Mouse (Mus musculus) kidney, postnatal 0 days (tissue): ENCODE measurements at regions not wholly inside any gene's neighbourhood (a gene's known extent, or its start where the extent isn't known, plus 50 kb on each side); places are given as distances from the start of the nearest gene placed in this dataset.

Experiments used
- ATAC-seq: fragments of 200-750 bp; cut with Nextera tagmentation; replicated peaks from 2 replicates; pipeline ENCODE4 v1.8.0; 2017; ENCODE audit warnings: low read depth, moderate number of reproducible peaks, moderate TSS enrichment, moderate library complexity; ENCODE audit not compliant: low FRiP score
- DNase-seq: peaks from one replicate; pipeline ENCODE4 v3.0.0-alpha.2; 2016; ENCODE audit warnings: low spot score
- H3K27ac ChIP-seq: fragments of 300-500 bp; sonication (generic); 2 replicates; pipeline ENCODE4 v1.5.1; 2014; ENCODE audit warnings: mild to moderate bottlenecking
- H3K27me3 ChIP-seq: fragments of 300-500 bp; sonication (generic); 2 replicates; pipeline ENCODE4 v1.6.1; 2014; ENCODE audit warnings: low read length, mixed read lengths; ENCODE audit not compliant: insufficient read depth
- H3K36me3 ChIP-seq: fragments of 300-500 bp; sonication (generic); 2 replicates; pipeline ENCODE4 v1.6.1; 2014; ENCODE audit warnings: low read length, mixed read lengths; ENCODE audit not compliant: insufficient read depth
- H3K4me1 ChIP-seq: fragments of 300-500 bp; sonication (generic); replicated peaks from 2 replicates; pipeline ENCODE4 v1.6.1; 2014; ENCODE audit warnings: antibody characterized with exemption, low read length, mixed read lengths; ENCODE audit not compliant: insufficient read depth
- H3K4me2 ChIP-seq: fragments of 300-500 bp; sonication (generic); 2 replicates; pipeline ENCODE4 v1.6.1; 2014; ENCODE audit warnings: mild to moderate bottlenecking, low read length, moderate library complexity, mixed read lengths
- H3K4me3 ChIP-seq: fragments of 300-500 bp; sonication (generic); replicated peaks from 2 replicates; pipeline ENCODE4 v1.5.1; 2014; ENCODE audit warnings: low read depth, low read length
- H3K9ac ChIP-seq: fragments of 300-500 bp; sonication (generic); 2 replicates; pipeline ENCODE4 v1.6.1; 2014; ENCODE audit warnings: low read depth, low read length
- H3K9me3 ChIP-seq: fragments of 300-500 bp; sonication (generic); replicated peaks from 2 replicates; pipeline ENCODE4 v1.6.1; 2016; ENCODE audit warnings: low read length, inconsistent platforms, mixed read lengths
- CTCF ChIP-seq: IDR thresholded peaks from 2 replicates; pipeline ENCODE4 v1.5.1; 2016; ENCODE audit warnings: antibody characterized with exemption, low read depth, mild to moderate bottlenecking, moderate library complexity
- WGBS: fragments of 180-500 bp; shearing (Covaris S2); extraction: QIAGEN DNeasy Blood & Tissue Kit; methylation state at CpG from one replicate; pipeline ENCODE4 v1.1.7; 2014; 5-methylcytosine and 5-hydroxymethylcytosine counted together

DNA sequence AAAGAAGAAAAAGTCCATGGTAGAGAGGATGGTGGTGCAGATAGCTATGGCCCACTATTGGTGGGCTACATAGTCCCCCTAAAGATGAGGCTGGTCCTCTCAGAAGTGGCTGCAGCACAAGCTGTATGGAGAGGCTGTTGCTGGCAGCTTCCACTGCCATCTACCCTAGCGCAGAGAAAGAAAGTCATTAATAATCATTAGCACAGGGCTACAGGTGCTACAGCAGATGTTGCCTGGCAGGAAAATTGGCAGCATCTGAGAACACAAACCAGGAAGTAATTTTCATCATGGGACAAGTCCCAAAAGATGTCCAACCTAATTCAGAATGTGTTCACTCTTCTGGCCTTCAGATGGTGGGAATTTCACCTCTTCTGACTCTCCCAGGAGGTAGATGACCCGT lies 2791.7 kb upstream of the 5930422O12Rik start:
- no peaks in the 10 kb centered on the region for H3K27me3 ChIP-seq
- no peak overlapping the region for H3K4me3 ChIP-seq
- H3K9me3 ChIP-seq: no peaks in the 10 kb centered on the region
- no peaks in the 10 kb centered on the region for H3K36me3 ChIP-seq
- TF ChIP-seq CTCF: no peak
- H3K4me1 ChIP-seq: no peaks in the 10 kb centered on the region
- ATAC-seq (no peak), DNase-seq (no peak)
- WGBS: 85% methylated on average over 2 of the region's 2 CpGs
- H3K27ac ChIP-seq: no peak overlapping the region
- H3K9ac ChIP-seq: no peak overlapping the region
- H3K4me2 ChIP-seq: no peak overlapping the region

GRCm38 (mm10) chr8:30642866-30643690 lies 2785.4 kb upstream of the 5930422O12Rik start:
- no peak for DNase-seq
- TF ChIP-seq CTCF: no peak
- Histone ChIP-seq H3K27ac (no peak overlapping the region), H3K9ac (no peak overlapping the region), H3K4me1 (no peaks in the 10 kb centered on the region), H3K36me3 (no peaks in the 10 kb centered on the region), H3K9me3 (no peaks in the 10 kb centered on the region), H3K4me3 (no peak overlapping the region), H3K27me3 (no peaks in the 10 kb centered on the region), H3K4me2 (no peak overlapping the region)
- 64% methylated on average over 3 of the region's 3 CpGs for WGBS
- ATAC-seq: no peak

- H3K27me3 ChIP-seq: no peaks in the 10 kb centered on the region
- TF ChIP-seq CTCF: no peak
- ATAC-seq (no peak), DNase-seq (peak; percentile 4)
- no peak overlapping the region for H3K4me3 ChIP-seq
- no peaks in the 10 kb centered on the region for H3K36me3 ChIP-seq
- H3K9me3 ChIP-seq: no peaks in the 10 kb centered on the region
- H3K9ac ChIP-seq: no peak overlapping the region
- no peak overlapping the region for H3K4me2 ChIP-seq
- no peaks in the 10 kb centered on the region for H3K4me1 ChIP-seq
- H3K27ac ChIP-seq: no peak overlapping the region
These were observed 2780.0 kb upstream of the 5930422O12Rik start for GRCm38 (mm10) chr8:30648497-30648896.

- Histone ChIP-seq H3K36me3 (no peaks in the 10 kb centered on the region), H3K4me1 (no peaks in the 10 kb centered on the region), H3K27ac (no peak overlapping the region), H3K9ac (no peak overlapping the region), H3K4me2 (no peak overlapping the region), H3K9me3 (no peaks in the 10 kb centered on the region), H3K4me3 (no peak overlapping the region), H3K27me3 (no peaks in the 10 kb centered on the region)
- no peak for ATAC-seq
- TF ChIP-seq CTCF: no peak
- DNase-seq: no peak
- 70% methylated on average over 10 of the region's 10 CpGs for WGBS
These were observed 2772.7 kb upstream of the 5930422O12Rik start for GRCm38 (mm10) chr8:30655749-30656241.

DNA sequence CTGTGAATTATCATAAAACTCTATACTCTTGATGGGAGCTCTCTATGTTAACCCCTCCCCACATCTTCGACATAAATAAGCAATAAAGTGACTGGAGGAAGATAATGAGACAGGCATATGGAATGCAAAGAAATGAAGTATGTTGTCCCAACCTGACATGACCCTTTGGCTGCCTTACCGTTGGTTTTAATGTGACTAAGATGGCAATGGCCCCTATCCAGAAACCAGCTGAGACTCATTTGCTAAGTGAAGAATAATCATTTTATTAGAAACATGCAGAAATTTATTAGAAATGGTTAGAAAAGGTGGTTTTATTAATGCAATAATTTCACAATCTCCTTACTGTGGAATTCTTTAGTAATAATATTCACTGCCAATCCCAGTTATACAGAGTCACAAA lies 2767.2 kb upstream of the 5930422O12Rik start:
- no peaks in the 10 kb centered on the region for H3K36me3 ChIP-seq
- no peak overlapping the region for H3K9ac ChIP-seq
- H3K4me3 ChIP-seq: no peak overlapping the region
- DNase-seq (no peak), ATAC-seq (no peak)
- no peak overlapping the region for H3K27ac ChIP-seq
- H3K27me3 ChIP-seq: no peaks in the 10 kb centered on the region
- 65% methylated on average over 2 of the region's 2 CpGs for WGBS
- no peaks in the 10 kb centered on the region for H3K9me3 ChIP-seq
- no peaks in the 10 kb centered on the region for H3K4me1 ChIP-seq
- no peak overlapping the region for H3K4me2 ChIP-seq
- TF ChIP-seq CTCF: no peak

- WGBS: 70% methylated on average over 4 of the region's 4 CpGs
- ATAC-seq: no peak
- no peak overlapping the region for H3K27ac ChIP-seq
These were observed 2759.1 kb upstream of the 5930422O12Rik start for GRCm38 (mm10) chr8:30669451-30669850.

GRCm38 (mm10) chr8:30677423-30677822 lies 2751.1 kb upstream of the 5930422O12Rik start:
- Histone ChIP-seq H3K27me3 (no peaks in the 10 kb centered on the region), H3K9ac (no peak overlapping the region), H3K4me3 (no peak overlapping the region), H3K9me3 (no peaks in the 10 kb centered on the region), H3K36me3 (no peaks in the 10 kb centered on the region), H3K27ac (no peak overlapping the region), H3K4me1 (no peaks in the 10 kb centered on the region), H3K4me2 (no peak overlapping the region)
- no peak for ATAC-seq
- WGBS: 83% methylated on average over 1 of the region's 1 CpGs
- DNase-seq: no peak
- TF ChIP-seq CTCF: no peak

More at GRCm38 (mm10) chr8:30669451-30669850, 2759.1 kb upstream of the 5930422O12Rik start:
- no peaks in the 10 kb centered on the region for H3K36me3 ChIP-seq
- no peak for TF ChIP-seq CTCF
- H3K27me3 ChIP-seq: no peaks in the 10 kb centered on the region
- H3K4me3 ChIP-seq: no peak overlapping the region
- DNase-seq: no peak
- H3K9ac ChIP-seq: no peak overlapping the region
- H3K4me1 ChIP-seq: no peaks in the 10 kb centered on the region
- H3K9me3 ChIP-seq: no peaks in the 10 kb centered on the region
- H3K4me2 ChIP-seq: no peak overlapping the region
